Mouse (Mus musculus): ENCODE measurements around the gene Pth1r. TPM values are rescaled to one million over a fixed set of nuclear protein-coding genes. Genes with fewer than 3 reads are reported as not detected.

Pth1r gene
- polyA plus RNA-seq, 1 experiment from 2014 or later, result 3.0 TPM

DNA sequence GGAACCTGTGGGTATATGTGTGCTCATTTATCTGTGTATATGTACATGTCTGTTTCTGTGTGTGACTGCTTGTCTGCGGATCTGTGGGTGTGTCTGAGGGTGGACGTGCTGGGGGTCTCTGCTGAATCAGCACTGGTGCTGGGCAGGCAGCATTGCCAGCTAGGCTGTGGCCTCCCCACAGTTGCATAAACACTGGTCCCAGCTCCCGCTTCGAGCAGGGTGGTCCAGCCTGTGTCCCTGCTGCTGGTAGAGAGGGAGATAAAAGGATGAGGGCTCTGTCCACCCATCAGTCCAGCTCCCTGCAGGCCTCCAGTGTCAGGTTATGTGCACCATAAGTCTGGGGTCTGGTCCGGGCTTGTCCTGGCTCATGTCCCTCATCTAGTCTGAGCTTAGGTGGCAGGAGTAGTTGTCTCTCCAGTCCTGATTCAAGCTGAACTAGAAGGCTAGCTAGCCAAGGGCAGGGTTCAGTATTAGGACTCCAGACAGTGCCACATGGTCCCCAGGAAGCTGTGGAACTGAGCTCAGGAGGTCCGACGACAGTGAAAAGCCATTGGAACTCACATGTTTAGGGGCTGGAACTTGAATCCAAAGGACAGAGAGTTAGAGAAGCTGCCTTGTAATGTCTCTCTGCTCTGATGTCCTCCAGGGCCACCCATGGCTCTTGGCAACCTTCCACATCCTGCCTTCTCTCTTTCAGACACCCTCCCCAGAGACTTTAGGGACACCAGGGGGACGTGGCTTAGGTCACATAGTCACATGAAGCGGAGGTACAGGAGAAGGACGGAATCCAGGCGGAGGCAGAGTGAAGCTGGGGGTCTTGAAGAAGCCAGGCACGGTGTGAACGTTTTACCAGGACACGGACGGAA, 27.7 kb upstream of the Pth1r start:
- Histone ChIP-seq H3K9me3 (replicated peaks) (no peaks in the 10 kb centered on the region), H3K4me3 (replicated peaks) (no peak overlapping the region), H3K27me3 (no peaks in the 10 kb centered on the region), H3K4me2 (no peak overlapping the region), H3K9ac (no peak overlapping the region), H3K27ac (replicated peaks) (no peak overlapping the region), H3K36me3 (replicated peaks) (no peaks in the 10 kb centered on the region), H3K4me1 (replicated peaks) (no peaks in the 10 kb centered on the region)
- ATAC-seq (ENCODE audit: insufficient read depth), result no peak
- 66% methylated on average over 15 of the region's 15 CpGs for WGBS (ENCODE audit: insufficient replicate concordance)

DNA sequence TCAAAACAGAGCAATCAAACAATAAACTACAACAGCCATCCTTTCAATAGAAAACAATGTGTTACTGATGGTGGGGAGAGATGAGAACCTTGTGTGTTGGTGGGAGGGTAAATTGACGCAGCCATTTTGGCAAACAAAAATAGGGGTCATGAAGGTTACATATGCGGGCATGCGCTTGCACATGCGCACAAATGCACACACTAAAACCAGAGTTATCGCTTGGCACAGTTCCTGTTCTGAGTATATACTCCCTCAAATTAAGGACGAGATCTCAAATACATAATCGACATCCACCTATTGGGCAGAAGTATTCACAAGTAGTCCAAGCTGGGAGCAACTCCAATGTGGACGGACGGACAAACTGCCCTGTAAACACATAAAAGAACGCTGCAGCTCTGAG, 25.4 kb upstream of the Pth1r start:
- no peak overlapping the region for H3K4me3 ChIP-seq (replicated peaks)
- H3K27me3 ChIP-seq, result no peaks in the 10 kb centered on the region; the same call in 1 of the 2 replicates
- no peak overlapping the region for H3K4me2 ChIP-seq
- H3K4me1 ChIP-seq (replicated peaks), result no peaks in the 10 kb centered on the region
- H3K27ac ChIP-seq (replicated peaks), result no peak overlapping the region
- H3K9me3 ChIP-seq (replicated peaks), result no peaks in the 10 kb centered on the region
- no peak overlapping the region for H3K9ac ChIP-seq
- WGBS (ENCODE audit: insufficient replicate concordance), result 72% methylated on average over 10 of the region's 10 CpGs
- no peak for ATAC-seq (ENCODE audit: insufficient read depth)
- H3K36me3 ChIP-seq (replicated peaks), result no peaks in the 10 kb centered on the region

DNA sequence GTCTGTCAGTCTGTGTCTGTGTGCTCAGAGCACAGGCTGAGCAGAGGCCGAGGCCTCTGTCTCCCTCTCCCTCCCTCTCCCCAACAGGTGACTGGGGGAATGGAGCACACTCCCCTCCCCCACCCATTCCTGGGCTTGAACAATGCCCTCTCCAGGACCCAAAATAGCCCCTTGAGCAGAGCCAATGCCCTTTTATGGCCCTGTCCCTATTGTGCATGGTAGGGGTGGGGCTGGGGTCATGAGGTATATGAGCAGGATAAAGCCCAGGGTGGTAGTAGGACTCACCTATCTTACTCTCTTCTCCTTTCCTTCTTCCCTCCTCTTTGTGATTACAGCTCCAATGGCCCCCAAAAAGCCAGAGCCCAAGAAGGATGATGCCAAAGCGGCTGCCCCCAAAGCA, 16.5 kb upstream of the Pth1r start:
- H3K27me3 ChIP-seq, result peaks cover 13% of the 10 kb centered on the region
- H3K4me1 ChIP-seq (replicated peaks), result no peaks in the 10 kb centered on the region
- H3K4me3 ChIP-seq (replicated peaks), result no peak overlapping the region
- H3K9me3 ChIP-seq (replicated peaks), result no peaks in the 10 kb centered on the region
- no peak overlapping the region for H3K9ac ChIP-seq
- 68% methylated on average over 2 of the region's 2 CpGs for WGBS (ENCODE audit: insufficient replicate concordance)
- no peak for ATAC-seq (ENCODE audit: insufficient read depth)
- H3K36me3 ChIP-seq (replicated peaks), result no peaks in the 10 kb centered on the region
- no peak overlapping the region for H3K4me2 ChIP-seq
- no peak overlapping the region for H3K27ac ChIP-seq (replicated peaks)

DNA sequence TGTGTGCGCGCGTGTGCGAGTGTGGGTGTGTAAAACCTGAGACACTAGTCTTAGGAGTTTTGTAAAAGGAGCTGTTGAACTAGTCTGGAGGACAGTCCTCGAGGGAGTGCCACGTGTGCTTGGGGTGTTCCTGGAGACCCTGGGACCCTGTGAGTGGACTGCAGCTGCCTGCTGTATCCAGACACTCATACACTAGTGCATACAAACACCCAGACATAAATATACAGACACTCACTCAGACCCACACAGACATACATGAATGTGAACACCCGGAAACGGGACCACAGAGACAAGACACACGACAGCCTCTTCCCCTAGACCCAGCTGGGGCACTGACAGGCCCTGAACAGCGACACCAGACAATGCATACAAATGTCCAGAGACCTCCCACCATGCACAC, 15.8 kb upstream of the Pth1r start:
- no peak for ATAC-seq (ENCODE audit: insufficient read depth)
- Histone ChIP-seq H3K27ac (replicated peaks) (no peak overlapping the region), H3K9ac (no peak overlapping the region), H3K4me2 (no peak overlapping the region), H3K9me3 (replicated peaks) (no peaks in the 10 kb centered on the region), H3K4me3 (replicated peaks) (no peak overlapping the region), H3K27me3 (peaks cover 13% of the 10 kb centered on the region), H3K4me1 (replicated peaks) (no peaks in the 10 kb centered on the region), H3K36me3 (replicated peaks) (no peaks in the 10 kb centered on the region)
- 71% methylated on average over 10 of the region's 10 CpGs for WGBS (ENCODE audit: insufficient replicate concordance)

DNA sequence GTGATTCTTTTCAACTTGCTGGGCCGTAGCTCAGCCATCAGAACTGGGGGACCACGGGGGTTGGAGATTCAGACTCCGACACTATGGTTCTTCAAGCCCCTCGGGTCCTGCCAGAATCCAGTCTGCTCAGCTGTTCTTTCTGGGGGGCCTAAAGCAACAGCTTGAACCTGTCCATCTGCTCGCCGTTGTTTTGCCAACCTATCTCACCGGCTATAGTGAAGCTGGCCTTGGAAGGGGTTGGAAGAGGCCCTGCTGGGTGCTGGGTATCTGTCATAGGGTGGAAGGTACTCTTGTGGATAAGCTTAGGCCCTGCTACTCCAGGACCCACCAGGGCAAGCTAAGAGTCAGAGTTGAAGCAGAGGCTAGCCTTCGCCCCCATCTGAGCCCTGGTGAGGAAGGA, 13.9 kb upstream of the Pth1r start:
- Histone ChIP-seq H3K4me2 (no peak overlapping the region), H3K9me3 (replicated peaks) (no peaks in the 10 kb centered on the region), H3K27me3 (peaks cover 13% of the 10 kb centered on the region), H3K4me1 (replicated peaks) (no peaks in the 10 kb centered on the region), H3K9ac (no peak overlapping the region), H3K4me3 (replicated peaks) (no peak overlapping the region), H3K27ac (replicated peaks) (no peak overlapping the region), H3K36me3 (replicated peaks) (no peaks in the 10 kb centered on the region)
- no peak for ATAC-seq (ENCODE audit: insufficient read depth)
- 62% methylated on average over 8 of the region's 8 CpGs for WGBS (ENCODE audit: insufficient replicate concordance)

DNA sequence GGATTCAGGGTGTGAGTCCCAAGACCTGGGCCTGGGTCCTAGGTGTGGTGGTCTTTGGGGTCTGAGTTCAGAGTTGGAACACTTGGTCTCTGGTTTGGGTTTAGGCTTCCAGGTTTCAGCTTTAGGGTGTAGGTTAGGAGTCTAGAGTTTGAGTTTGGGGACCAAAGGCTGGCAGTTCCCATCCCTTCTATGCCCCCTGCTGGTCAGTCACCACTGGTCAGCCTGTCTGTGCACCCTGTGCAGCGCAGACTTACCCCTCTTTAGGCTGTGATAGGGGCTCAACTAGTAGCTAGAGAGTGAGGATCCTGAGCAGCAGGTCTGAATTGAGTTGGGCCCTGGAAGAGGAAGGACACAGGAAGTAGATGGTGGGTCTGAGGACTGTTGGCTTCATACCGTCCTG, 12.3 kb upstream of the Pth1r start:
- Histone ChIP-seq H3K4me1 (replicated peaks) (no peaks in the 10 kb centered on the region), H3K27ac (replicated peaks) (no peak overlapping the region), H3K9me3 (replicated peaks) (no peaks in the 10 kb centered on the region), H3K4me3 (replicated peaks) (no peak overlapping the region), H3K36me3 (replicated peaks) (no peaks in the 10 kb centered on the region), H3K27me3 (peaks cover 8% of the 10 kb centered on the region; the same call in 1 of the 2 replicates), H3K9ac (no peak overlapping the region), H3K4me2 (no peak overlapping the region)
- no peak for ATAC-seq (ENCODE audit: insufficient read depth)
- 43% methylated on average over 2 of the region's 2 CpGs for WGBS (ENCODE audit: insufficient replicate concordance)

DNA sequence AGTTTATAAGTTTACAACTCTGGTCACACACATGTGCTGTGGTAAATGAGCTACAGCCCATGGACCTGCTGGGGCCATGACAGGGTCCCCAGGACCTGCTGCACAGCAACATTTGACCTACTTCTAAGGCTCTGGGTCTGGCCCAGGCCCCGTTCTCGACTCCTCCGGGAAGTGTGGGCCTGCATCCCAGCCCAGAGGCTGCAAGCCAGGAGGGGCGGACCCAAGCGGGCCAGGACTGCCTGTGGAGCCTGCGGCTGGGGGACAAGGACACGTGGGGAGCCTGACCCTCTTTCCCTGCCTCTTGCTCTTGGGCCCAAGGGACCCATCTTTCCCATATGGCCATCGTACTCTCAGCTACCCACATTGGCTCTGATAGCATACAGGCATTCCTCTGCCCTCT, 11.7 kb upstream of the Pth1r start:
- ATAC-seq (ENCODE audit: insufficient read depth), result no peak
- Histone ChIP-seq H3K4me1 (replicated peaks) (no peaks in the 10 kb centered on the region), H3K9ac (no peak overlapping the region), H3K27ac (replicated peaks) (no peak overlapping the region), H3K4me3 (replicated peaks) (no peak overlapping the region), H3K4me2 (no peak overlapping the region), H3K9me3 (replicated peaks) (no peaks in the 10 kb centered on the region), H3K36me3 (replicated peaks) (no peaks in the 10 kb centered on the region), H3K27me3 (peaks cover 1% of the 10 kb centered on the region; the same call in 1 of the 2 replicates)
- 59% methylated on average over 8 of the region's 8 CpGs for WGBS (ENCODE audit: insufficient replicate concordance)

DNA sequence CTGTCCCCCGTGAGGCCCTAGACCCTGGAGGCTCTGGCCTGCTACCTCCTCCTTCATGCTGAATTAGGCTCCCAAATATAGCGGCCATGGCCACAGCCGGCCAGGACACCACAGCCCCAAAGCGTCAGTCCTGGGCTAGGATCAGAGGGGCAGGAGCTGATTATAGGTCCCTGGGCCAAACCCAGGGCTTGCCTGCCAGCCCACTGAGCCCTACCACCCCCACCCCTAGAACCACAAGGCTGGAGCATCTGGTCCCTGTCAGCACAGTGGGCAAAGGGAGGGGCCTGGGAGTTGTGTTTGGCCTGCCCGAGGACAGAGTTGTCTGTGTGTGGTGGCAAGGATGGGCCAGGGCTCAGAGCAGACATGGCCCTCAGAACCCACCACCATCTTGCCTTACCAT, 10.9 kb upstream of the Pth1r start:
- H3K27me3 ChIP-seq, result no peaks in the 10 kb centered on the region
- H3K4me2 ChIP-seq, result no peak overlapping the region
- ATAC-seq (ENCODE audit: insufficient read depth), result no peak
- WGBS (ENCODE audit: insufficient replicate concordance), result 70% methylated on average over 5 of the region's 5 CpGs
- H3K36me3 ChIP-seq (replicated peaks), result no peaks in the 10 kb centered on the region
- no peak overlapping the region for H3K4me3 ChIP-seq (replicated peaks)
- H3K9me3 ChIP-seq (replicated peaks), result no peaks in the 10 kb centered on the region
- H3K27ac ChIP-seq (replicated peaks), result no peak overlapping the region
- H3K4me1 ChIP-seq (replicated peaks), result no peaks in the 10 kb centered on the region
- H3K9ac ChIP-seq, result no peak overlapping the region

DNA sequence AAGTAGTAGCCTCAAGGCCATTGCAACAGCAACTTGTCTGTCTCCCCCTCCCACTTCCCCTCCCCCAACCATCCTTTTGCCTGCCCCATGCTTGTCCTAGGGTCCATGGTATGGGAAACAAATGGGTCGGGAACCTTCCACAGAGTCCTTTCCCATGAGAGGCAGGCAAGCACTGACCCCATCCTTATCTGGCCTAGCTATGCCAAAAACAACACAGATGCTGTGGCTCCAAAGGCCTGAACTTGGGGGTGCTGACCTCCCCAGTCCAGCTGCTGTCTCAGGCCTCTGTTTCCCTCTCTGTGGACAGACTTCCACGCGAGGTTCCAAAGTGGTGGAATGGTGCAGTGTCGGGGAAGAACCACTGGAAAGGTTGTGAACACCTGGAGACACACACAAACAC, 6.8 kb upstream of the Pth1r start:
- Histone ChIP-seq H3K4me3 (replicated peaks) (no peak overlapping the region), H3K4me2 (no peak overlapping the region), H3K27ac (replicated peaks) (no peak overlapping the region), H3K9ac (no peak overlapping the region), H3K36me3 (replicated peaks) (no peaks in the 10 kb centered on the region), H3K4me1 (replicated peaks) (peaks cover 5% of the 10 kb centered on the region; the same call in 1 of the 2 replicates), H3K9me3 (replicated peaks) (no peaks in the 10 kb centered on the region), H3K27me3 (peaks cover 8% of the 10 kb centered on the region; the same call in 1 of the 2 replicates)
- 75% methylated on average over 4 of the region's 4 CpGs for WGBS (ENCODE audit: insufficient replicate concordance)
- ATAC-seq (ENCODE audit: insufficient read depth), result no peak

DNA sequence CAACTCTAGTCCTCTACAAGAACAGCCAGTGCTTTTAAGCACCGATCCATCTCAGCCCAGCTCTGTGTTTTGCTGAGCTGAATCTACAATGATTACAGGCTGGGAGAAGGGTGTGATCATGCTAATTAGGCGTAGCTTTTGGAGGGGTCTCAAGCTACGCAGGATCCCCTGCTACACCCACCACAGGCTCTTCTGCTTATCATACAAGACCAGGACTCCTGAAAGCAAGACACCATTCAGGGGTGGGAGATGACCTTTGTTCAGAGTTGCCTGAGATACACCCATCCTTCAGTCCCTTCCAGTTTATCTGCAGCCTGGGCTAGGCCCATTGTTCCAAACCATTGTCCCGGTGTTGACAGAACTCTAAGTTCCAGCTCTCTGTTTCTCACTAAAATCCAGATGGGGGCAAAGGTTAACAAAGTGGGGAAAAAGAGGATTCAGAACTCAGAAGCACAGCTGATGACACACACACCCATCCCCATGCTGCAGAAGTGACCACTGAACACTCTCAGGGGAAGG, 6.0 kb upstream of the Pth1r start:
- Histone ChIP-seq H3K4me1 (replicated peaks) (peaks cover 5% of the 10 kb centered on the region; the same call in 1 of the 2 replicates), H3K27ac (replicated peaks) (no peak overlapping the region), H3K9ac (no peak overlapping the region), H3K4me2 (no peak overlapping the region), H3K4me3 (replicated peaks) (no peak overlapping the region), H3K9me3 (replicated peaks) (no peaks in the 10 kb centered on the region), H3K27me3 (peaks cover 8% of the 10 kb centered on the region; the same call in 1 of the 2 replicates), H3K36me3 (replicated peaks) (no peaks in the 10 kb centered on the region)
- no peak for ATAC-seq (ENCODE audit: insufficient read depth)
- 42% methylated on average over 4 of the region's 4 CpGs for WGBS (ENCODE audit: insufficient replicate concordance)

DNA sequence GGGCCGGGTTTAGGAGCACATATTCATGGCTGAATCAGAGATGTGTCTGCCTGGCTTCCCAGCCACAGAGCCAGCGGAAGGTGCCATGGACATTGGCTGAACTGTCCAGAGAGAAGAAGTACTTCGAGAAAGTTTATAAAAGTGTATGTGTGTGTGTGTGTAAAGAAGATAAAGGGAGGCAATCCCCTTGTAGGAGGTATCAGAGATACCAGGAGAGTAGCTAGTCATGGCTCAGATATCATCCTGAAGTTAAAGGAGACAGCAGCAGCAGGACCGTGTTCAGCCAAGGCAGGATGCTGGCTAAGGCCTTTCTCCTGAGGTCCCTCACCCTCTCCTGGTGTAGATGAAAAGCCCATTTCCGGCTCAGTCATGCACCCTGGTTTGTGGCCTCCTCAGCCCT, 4.5 kb upstream of the Pth1r start:
- Histone ChIP-seq H3K36me3 (replicated peaks) (no peaks in the 10 kb centered on the region), H3K27me3 (peaks cover 13% of the 10 kb centered on the region), H3K9ac (no peak overlapping the region), H3K4me3 (replicated peaks) (no peak overlapping the region), H3K9me3 (replicated peaks) (no peaks in the 10 kb centered on the region), H3K27ac (replicated peaks) (no peak overlapping the region), H3K4me1 (replicated peaks) (peaks cover 5% of the 10 kb centered on the region; the same call in 1 of the 2 replicates), H3K4me2 (no peak overlapping the region)
- 32% methylated on average over 5 of the region's 5 CpGs for WGBS (ENCODE audit: insufficient replicate concordance)
- no peak for ATAC-seq (ENCODE audit: insufficient read depth)

Data from liver, embryonic 15.5 days (tissue).